In the genomic region with DNA sequence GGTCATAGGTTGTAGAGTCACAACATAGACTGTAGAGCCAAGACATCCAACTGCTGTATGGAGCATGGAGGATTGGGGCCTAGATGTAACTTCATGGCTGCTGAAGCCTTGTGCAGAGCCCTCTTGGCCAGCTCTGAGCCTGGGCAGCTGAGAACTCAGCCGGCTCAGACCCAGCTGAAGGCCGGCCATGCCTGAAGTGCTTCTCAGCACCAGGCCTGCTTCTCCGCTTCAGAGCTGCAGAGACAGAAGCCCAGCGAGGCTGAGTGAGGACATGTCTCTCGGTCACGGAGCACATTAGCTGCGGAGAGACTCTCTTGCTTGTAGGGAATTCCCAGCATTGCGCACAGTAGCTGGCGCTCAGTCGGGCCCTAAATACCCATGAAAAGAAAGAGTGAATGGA, we compare ENCODE assay signal across 21 mouse cellular contexts.
DNase-seq lines count a peak whose midpoint lies in the region; ATAC-seq lines count a peak whose summit lies in the region.
"Had no signal": no experiment of that assay in that cellular context is flagged by ENCODE, and none has a peak within 500 bp of the region (broad histone marks: within the 10 kb centered on the region; RNA-seq: fewer than 3 reads in every experiment).

No protein-coding gene starts in this region.

- DNase-seq in frontal cortex, postnatal 25 days (ENCODE audit: low spot score in 2 of 2) = no peak
- DNase-seq in gastrocnemius, postnatal 14 days = peak; percentile 42
- no peak for DNase-seq in gastrocnemius, adult 18-20 months (ENCODE audit: low spot score)
- DNase-seq in left cerebral cortex, postnatal 4 days = peak; percentile 15
- no peak for DNase-seq in left cerebral cortex, postnatal 14 days (ENCODE audit: low spot score in 2 of 2)
- no peak for DNase-seq in adrenal gland, postnatal 14 days
- DNase-seq: adrenal gland, postnatal 10 days; B cell, adult 2 months; cerebellum, adult 11 months; cerebellum, adult 2 months; cerebellum, adult 9-11 months; cerebellum, postnatal 25 days; heart, adult 2 months; heart, postnatal 14 days; heart, postnatal 4 days; kidney, adult 2 months had no signal

- peak; percentile 38; the same call in 1 of the 2 replicates for ATAC-seq in frontal cortex, adult (ENCODE audit: low TSS enrichment)
- ATAC-seq: forebrain, embryonic 13.5 days; forebrain, embryonic 16.5 days; intestine, postnatal 0 days; Patski had no signal

- intact Hi-C loops in gastrocnemius, postnatal 14 days (cut with DNase I; ENCODE audit: low total_unique reads) = no loop called here
- intact Hi-C loops in left cerebral cortex, postnatal 4 days (cut with DNase I) = no loop called here
- intact Hi-C loops in left cerebral cortex, postnatal 14 days (cut with DNase I) = no loop called here

Comparison
In these comparisons a context has a peak if more than half of its experiments do, and no peak if none do; other contexts are left out.
1. DNase-seq: peak in gastrocnemius, postnatal 14 days (single experiment) and left cerebral cortex, postnatal 4 days (single experiment); none in frontal cortex, postnatal 25 days (0 of 2), gastrocnemius, adult 18-20 months (single experiment), left cerebral cortex, postnatal 14 days (0 of 2) and adrenal gland, postnatal 14 days (single experiment).